Mouse (Mus musculus): ENCODE measurements at regions not wholly inside any gene's neighbourhood (a gene's known extent, or its start where the extent isn't known, plus 50 kb on each side); places are given as distances from the start of the nearest gene placed in this dataset.

- WGBS, result 29% methylated on average over 10 of the region's 10 CpGs
- Histone ChIP-seq H3K27me3 (replicated peaks; ENCODE audit: control insufficient read depth, insufficient read depth, low read length) (no peaks in the 10 kb centered on the region), H3K36me3 (ENCODE audit: control insufficient read depth, insufficient read depth, low read length) (no peaks in the 10 kb centered on the region), H3K4me3 (ENCODE audit: insufficient read depth, low read depth, low read length) (no peak overlapping the region), H3K27ac (ENCODE audit: insufficient read depth, low read depth, low read length) (no peak overlapping the region), H3K4me1 (ENCODE audit: control insufficient read depth, insufficient read depth, low read length) (no peaks in the 10 kb centered on the region)
- peak; percentile 73 for DNase-seq
- no peak for TF ChIP-seq POLR2A (IDR thresholded peaks at IDR 0.05; ENCODE audit: low read depth, low read length)
- TF ChIP-seq CTCF (conservative IDR thresholded peaks at IDR 0.05; ENCODE audit: insufficient read depth, insufficient read length, low read depth, low read length), result no peak
These were observed 165.5 kb upstream of the Ubash3b start for GRCm38 (mm10) chr9:41326772-41327560.

GRCm38 (mm10) chr9:41321521-41321920 is 160.0 kb upstream of the Ubash3b start:
- Histone ChIP-seq H3K4me3 (ENCODE audit: insufficient read depth, low read depth, low read length) (no peak overlapping the region), H3K27ac (ENCODE audit: insufficient read depth, low read depth, low read length) (no peak overlapping the region), H3K36me3 (ENCODE audit: control insufficient read depth, insufficient read depth, low read length) (no peaks in the 10 kb centered on the region), H3K27me3 (replicated peaks; ENCODE audit: control insufficient read depth, insufficient read depth, low read length) (no peaks in the 10 kb centered on the region), H3K4me1 (ENCODE audit: control insufficient read depth, insufficient read depth, low read length) (no peaks in the 10 kb centered on the region)
- TF ChIP-seq POLR2A (IDR thresholded peaks at IDR 0.05; ENCODE audit: low read depth, low read length) (no peak), CTCF (conservative IDR thresholded peaks at IDR 0.05; ENCODE audit: insufficient read depth, insufficient read length, low read depth, low read length) (no peak)
- 54% methylated on average over 7 of the region's 7 CpGs for WGBS
- no peak for DNase-seq

GRCm38 (mm10) chr9:41319066-41319465 is 157.6 kb upstream of the Ubash3b start:
- Histone ChIP-seq H3K27ac (ENCODE audit: insufficient read depth, low read depth, low read length) (no peak overlapping the region), H3K27me3 (replicated peaks; ENCODE audit: control insufficient read depth, insufficient read depth, low read length) (no peaks in the 10 kb centered on the region), H3K36me3 (ENCODE audit: control insufficient read depth, insufficient read depth, low read length) (no peaks in the 10 kb centered on the region), H3K4me1 (ENCODE audit: control insufficient read depth, insufficient read depth, low read length) (no peaks in the 10 kb centered on the region), H3K4me3 (ENCODE audit: insufficient read depth, low read depth, low read length) (no peak overlapping the region)
- DNase-seq, result no peak
- TF ChIP-seq POLR2A (IDR thresholded peaks at IDR 0.05; ENCODE audit: low read depth, low read length), result no peak
- TF ChIP-seq CTCF (conservative IDR thresholded peaks at IDR 0.05; ENCODE audit: insufficient read depth, insufficient read length, low read depth, low read length), result no peak
- WGBS, result 79% methylated on average over 2 of the region's 2 CpGs

GRCm38 (mm10) chr9:41306229-41306628 is 144.7 kb upstream of the Ubash3b start:
- H3K4me3 ChIP-seq (ENCODE audit: insufficient read depth, low read depth, low read length), result no peak overlapping the region
- no peak for DNase-seq
- no peak overlapping the region for H3K27ac ChIP-seq (ENCODE audit: insufficient read depth, low read depth, low read length)
- TF ChIP-seq CTCF (conservative IDR thresholded peaks at IDR 0.05; ENCODE audit: insufficient read depth, insufficient read length, low read depth, low read length), result no peak
- TF ChIP-seq POLR2A (IDR thresholded peaks at IDR 0.05; ENCODE audit: low read depth, low read length), result no peak
- H3K27me3 ChIP-seq (replicated peaks; ENCODE audit: control insufficient read depth, insufficient read depth, low read length), result no peaks in the 10 kb centered on the region
- no peaks in the 10 kb centered on the region for H3K36me3 ChIP-seq (ENCODE audit: control insufficient read depth, insufficient read depth, low read length)
- H3K4me1 ChIP-seq (ENCODE audit: control insufficient read depth, insufficient read depth, low read length), result no peaks in the 10 kb centered on the region

GRCm38 (mm10) chr9:41303494-41303828 is 142.0 kb upstream of the Ubash3b start:
- Histone ChIP-seq H3K27me3 (replicated peaks; ENCODE audit: control insufficient read depth, insufficient read depth, low read length) (no peaks in the 10 kb centered on the region), H3K4me3 (ENCODE audit: insufficient read depth, low read depth, low read length) (no peak overlapping the region), H3K4me1 (ENCODE audit: control insufficient read depth, insufficient read depth, low read length) (no peaks in the 10 kb centered on the region), H3K27ac (ENCODE audit: insufficient read depth, low read depth, low read length) (no peak overlapping the region), H3K36me3 (ENCODE audit: control insufficient read depth, insufficient read depth, low read length) (no peaks in the 10 kb centered on the region)
- 42% methylated on average over 3 of the region's 3 CpGs for WGBS
- TF ChIP-seq POLR2A (IDR thresholded peaks at IDR 0.05; ENCODE audit: low read depth, low read length), result no peak
- no peak for DNase-seq

- Histone ChIP-seq H3K27ac (ENCODE audit: insufficient read depth, low read depth, low read length) (no peak overlapping the region), H3K27me3 (replicated peaks; ENCODE audit: control insufficient read depth, insufficient read depth, low read length) (no peaks in the 10 kb centered on the region), H3K36me3 (ENCODE audit: control insufficient read depth, insufficient read depth, low read length) (no peaks in the 10 kb centered on the region), H3K4me1 (ENCODE audit: control insufficient read depth, insufficient read depth, low read length) (no peaks in the 10 kb centered on the region), H3K4me3 (ENCODE audit: insufficient read depth, low read depth, low read length) (no peak overlapping the region)
- no peak for DNase-seq
- 52% methylated on average over 8 of the region's 8 CpGs for WGBS
- TF ChIP-seq POLR2A (IDR thresholded peaks at IDR 0.05; ENCODE audit: low read depth, low read length) (no peak), CTCF (conservative IDR thresholded peaks at IDR 0.05; ENCODE audit: insufficient read depth, insufficient read length, low read depth, low read length) (no peak)
These were observed 141.5 kb upstream of the Ubash3b start for GRCm38 (mm10) chr9:41302809-41303493.

GRCm38 (mm10) chr9:41286145-41286468 is 124.6 kb upstream of the Ubash3b start:
- DNase-seq, result no peak
- Histone ChIP-seq H3K4me1 (ENCODE audit: control insufficient read depth, insufficient read depth, low read length) (no peaks in the 10 kb centered on the region), H3K27ac (ENCODE audit: insufficient read depth, low read depth, low read length) (no peak overlapping the region), H3K36me3 (ENCODE audit: control insufficient read depth, insufficient read depth, low read length) (no peaks in the 10 kb centered on the region), H3K4me3 (ENCODE audit: insufficient read depth, low read depth, low read length) (no peak overlapping the region), H3K27me3 (replicated peaks; ENCODE audit: control insufficient read depth, insufficient read depth, low read length) (no peaks in the 10 kb centered on the region)
- WGBS, result 88% methylated on average over 4 of the region's 4 CpGs
- TF ChIP-seq CTCF (conservative IDR thresholded peaks at IDR 0.05; ENCODE audit: insufficient read depth, insufficient read length, low read depth, low read length) (no peak), POLR2A (IDR thresholded peaks at IDR 0.05; ENCODE audit: low read depth, low read length) (no peak)
